Mouse (Mus musculus) heart, adult 2 months (tissue): ENCODE measurements around the gene Calcoco1. TPM values are rescaled to one million over a fixed set of nuclear protein-coding genes. Genes with fewer than 3 reads are reported as not detected.

ENCODE experiments used
- DNase-seq, 2 experiments: peaks; one replicate each; pipeline ENCODE4 v3.0.0; 2021
- H3K27ac ChIP-seq: fragments of 200-600 bp; 2 replicates; pipeline ENCODE4 v1.8.1; 2022
- H3K27me3 ChIP-seq: fragments of 200-500 bp; 2 replicates; pipeline ENCODE4 v1.6.1; 2012; ENCODE audit warnings: mild to moderate bottlenecking, low read length, inconsistent platforms, mixed read lengths; ENCODE audit not compliant: control insufficient read depth, insufficient read depth
- H3K36me3 ChIP-seq: fragments of 200-500 bp; 2 replicates; pipeline ENCODE4 v1.6.1; 2012; ENCODE audit warnings: low read length, inconsistent platforms; ENCODE audit not compliant: control insufficient read depth, insufficient read depth
- H3K4me1 ChIP-seq: fragments of 200-500 bp; 2 replicates; pipeline ENCODE4 v1.6.1; 2011; ENCODE audit warnings: low read length; ENCODE audit not compliant: control insufficient read depth, insufficient read depth
- H3K4me3 ChIP-seq: fragments of 200-600 bp; 2 replicates; pipeline ENCODE4 v1.8.1; 2022
- H3K79me2 ChIP-seq: fragments of 200-500 bp; replicated peaks from 2 replicates; pipeline ENCODE4 v1.6.1; 2012; ENCODE audit warnings: mild to moderate bottlenecking, inconsistent platforms, low read length, moderate library complexity, mixed read lengths; ENCODE audit not compliant: control insufficient read depth, insufficient read depth
- H3K9ac ChIP-seq: fragments of 200-500 bp; 2 replicates; pipeline ENCODE4 v1.6.1; 2012; ENCODE audit warnings: low read depth, mild to moderate bottlenecking, control low read depth, inconsistent platforms, low read length, mixed read lengths
- CTCF ChIP-seq: fragments of 200-600 bp; IDR thresholded peaks from 2 replicates; pipeline ENCODE4 v1.8.1; 2022; ENCODE audit warnings: antibody characterized with exemption, mild to moderate bottlenecking, moderate library complexity
- EP300 ChIP-seq: fragments of 200-500 bp; IDR thresholded peaks from 2 replicates; pipeline ENCODE4 v1.6.1; 2011; ENCODE audit warnings: low read depth, low read length, control low read depth; ENCODE audit not compliant: insufficient read depth
- POLR2A ChIP-seq: fragments of 200-500 bp; IDR thresholded peaks from 2 replicates; pipeline ENCODE4 v1.6.1; 2011; ENCODE audit warnings: mild to moderate bottlenecking, low read depth, low read length, control low read depth; ENCODE audit not compliant: insufficient read depth
- WGBS: fragments of 180-500 bp; shearing (Covaris S2); methylation state at CpG from one replicate; pipeline ENCODE4 v1.1.7; 2018; 5-methylcytosine and 5-hydroxymethylcytosine counted together
- intact Hi-C: fragments of 180-260 bp; cut with DNase I; formaldehyde crosslinking; loops from one replicate; pipeline ENCODE4 v1.15.1; 2025
- polyA plus RNA-seq: library from polyadenylated mRNA; depleted of rRNA; stranded (reverse); fragments of >200 nt; gene quantifications from 2 replicates; pipeline ENCODE4 v1.2.3, GENCODE M21; 2012
- total RNA-seq, 2 experiments: library from RNA; stranded (reverse); gene quantifications; 2 replicates each; pipeline ENCODE4 v1.2.3; 2021

Calcoco1 gene
- total and polyA plus RNA-seq, 3 experiments = 98.0 to 124 (median 108) TPM

GRCm38 (mm10) chr15:102743996-102744395 is 22.0 kb upstream of the Calcoco1 start:
- intact Hi-C loops = no loop called here
- DNase-seq = no peak
- H3K79me2 ChIP-seq = no peaks in the 10 kb centered on the region
- H3K4me1 ChIP-seq = no peaks in the 10 kb centered on the region; the same call in 1 of the 2 replicates
- H3K9ac ChIP-seq = no peak overlapping the region
- peaks cover 2% of the 10 kb centered on the region; the same call in 1 of the 2 replicates for H3K27me3 ChIP-seq
- H3K4me3 ChIP-seq = no peak overlapping the region
- H3K27ac ChIP-seq = no peak overlapping the region
- TF ChIP-seq POLR2A (no peak), EP300 (no peak), CTCF (no peak)
- 11% methylated on average over 14 of the region's 14 CpGs for WGBS
- no peaks in the 10 kb centered on the region for H3K36me3 ChIP-seq

- H3K36me3 ChIP-seq = no peaks in the 10 kb centered on the region
- intact Hi-C loops = no loop called here
- H3K9ac ChIP-seq = no peak overlapping the region
- DNase-seq = no peak
- WGBS = 28% methylated on average over 8 of the region's 8 CpGs
- no peaks in the 10 kb centered on the region; the same call in 1 of the 2 replicates for H3K4me1 ChIP-seq
- no peak overlapping the region for H3K27ac ChIP-seq
- H3K79me2 ChIP-seq = no peaks in the 10 kb centered on the region
- TF ChIP-seq POLR2A (no peak), CTCF (no peak), EP300 (no peak)
- peaks cover 2% of the 10 kb centered on the region; the same call in 1 of the 2 replicates for H3K27me3 ChIP-seq
- H3K4me3 ChIP-seq = no peak overlapping the region
These were observed 21.2 kb upstream of the Calcoco1 start for GRCm38 (mm10) chr15:102743196-102743595.

- H3K27me3 ChIP-seq = peaks cover 2% of the 10 kb centered on the region; the same call in 1 of the 2 replicates
- no peaks in the 10 kb centered on the region for H3K79me2 ChIP-seq
- peak; percentile 88 to 91 for DNase-seq
- H3K4me3 ChIP-seq = no peak overlapping the region
- WGBS = 0% methylated on average over 10 of the region's 10 CpGs
- peak; percentile 97 for TF ChIP-seq CTCF
- TF ChIP-seq EP300 = peak; percentile 81; the same call in 1 of the 2 replicates
- TF ChIP-seq POLR2A = no peak
- H3K36me3 ChIP-seq = no peaks in the 10 kb centered on the region
- no peaks in the 10 kb centered on the region; the same call in 1 of the 2 replicates for H3K4me1 ChIP-seq
- H3K27ac ChIP-seq = no peak overlapping the region
- intact Hi-C loops = loop anchor here (1.0 kb wide), 1 partner anchor 44 kb away; no protein-coding TSS in a partner anchor
- no peak overlapping the region for H3K9ac ChIP-seq
These were observed 20.6 kb upstream of the Calcoco1 start for GRCm38 (mm10) chr15:102742589-102742988.

GRCm38 (mm10) chr15:102739520-102740297 is 17.7 kb upstream of the Calcoco1 start:
- no peak overlapping the region for H3K4me3 ChIP-seq
- peak; percentile 56 to 61 for DNase-seq
- no peaks in the 10 kb centered on the region for H3K36me3 ChIP-seq
- H3K4me1 ChIP-seq = no peaks in the 10 kb centered on the region
- 25% methylated on average over 15 of the region's 15 CpGs for WGBS
- no peak overlapping the region for H3K9ac ChIP-seq
- intact Hi-C loops = loop anchor here (2.0 kb wide), 1 partner anchor 19 kb away; no protein-coding TSS in a partner anchor
- no peak for TF ChIP-seq POLR2A
- peak; percentile 88 for TF ChIP-seq CTCF
- H3K79me2 ChIP-seq = no peaks in the 10 kb centered on the region
- peaks cover 4% of the 10 kb centered on the region; the same call in 1 of the 2 replicates for H3K27me3 ChIP-seq
- H3K27ac ChIP-seq = no peak overlapping the region

- Histone ChIP-seq H3K4me3 (no peak overlapping the region), H3K79me2 (no peaks in the 10 kb centered on the region), H3K27me3 (peaks cover 4% of the 10 kb centered on the region; the same call in 1 of the 2 replicates), H3K9ac (no peak overlapping the region), H3K36me3 (no peaks in the 10 kb centered on the region), H3K27ac (no peak overlapping the region), H3K4me1 (no peaks in the 10 kb centered on the region)
- 37% methylated on average over 2 of the region's 2 CpGs for WGBS
- DNase-seq = no peak
- intact Hi-C loops = no loop called here
- no peak for TF ChIP-seq EP300
- TF ChIP-seq POLR2A = no peak
- TF ChIP-seq CTCF = no peak
These were observed 16.5 kb upstream of the Calcoco1 start for GRCm38 (mm10) chr15:102738434-102738833.

- TF ChIP-seq POLR2A (no peak), EP300 (no peak), CTCF (no peak)
- Histone ChIP-seq H3K4me3 (no peak overlapping the region), H3K79me2 (no peaks in the 10 kb centered on the region), H3K4me1 (no peaks in the 10 kb centered on the region), H3K9ac (no peak overlapping the region), H3K27ac (no peak overlapping the region), H3K27me3 (0 out of 2 replicates have a peak, but pooled peaks cover 2% of the 10 kb centered on the region), H3K36me3 (no peaks in the 10 kb centered on the region)
- DNase-seq = no peak
- intact Hi-C loops = no loop called here
- 89% methylated on average over 19 of the region's 19 CpGs for WGBS
These were observed 15.1 kb upstream of the Calcoco1 start for GRCm38 (mm10) chr15:102737092-102737491.
